Mouse (Mus musculus): ENCODE measurements around the gene Tigd3.

The Tigd3 gene

GRCm38 (mm10) chr19:5847306-5847796, 46.6 kb downstream of the Tigd3 start:
- no peak for DNase-seq (ENCODE audit: low spot score in 2 of 2)

- DNase-seq (ENCODE audit: low spot score in 2 of 2), result peak; percentile 82 to 85
Measured at GRCm38 (mm10) chr19:5846557-5847305, 47.2 kb downstream of the Tigd3 start.

GRCm38 (mm10) chr19:5846154-5846553, 47.8 kb downstream of the Tigd3 start:
- no peak for DNase-seq (ENCODE audit: low spot score in 2 of 2)

- peak; percentile 93 to 96 for DNase-seq (ENCODE audit: low spot score in 2 of 2)
Measured at GRCm38 (mm10) chr19:5845319-5846135, 48.4 kb downstream of the Tigd3 start.

GRCm38 (mm10) chr19:5844831-5845318, 49.1 kb downstream of the Tigd3 start:
- no peak for DNase-seq (ENCODE audit: low spot score in 2 of 2)

GRCm38 (mm10) chr19:5843781-5844691, 49.9 kb downstream of the Tigd3 start:
- no peak for DNase-seq (ENCODE audit: low spot score in 2 of 2)

- DNase-seq (ENCODE audit: low spot score in 2 of 2), result no peak
Measured at GRCm38 (mm10) chr19:5842785-5843730, 50.9 kb downstream of the Tigd3 start.

GRCm38 (mm10) chr19:5841999-5842784, 51.8 kb downstream of the Tigd3 start:
- DNase-seq (ENCODE audit: low spot score in 2 of 2), result no peak

GRCm38 (mm10) chr19:5841389-5841946, 52.5 kb downstream of the Tigd3 start:
- DNase-seq (ENCODE audit: low spot score in 2 of 2), result no peak
